Mouse (Mus musculus) spleen, adult 18-20 months (tissue): ENCODE data around the gene Cyp11a1.

Experiments
- DNase-seq, 2 experiments: peaks; one replicate each; pipeline ENCODE4 v3.0.0; 2022; ENCODE audit warnings: mixed read lengths in 2 of 2

Cyp11a1 gene

GRCm38 (mm10) chr9:58005753-58006461, at the start of gene Cyp11a1:
Gene Cyp11a1 (plus strand): TSS chr9:58006411.
- DNase-seq: no peak

GRCm38 (mm10) chr9:57956838-57957236, 49.4 kb upstream of the Cyp11a1 start:
- DNase-seq: peak in 1 of 2 experiments; percentile 30

GRCm38 (mm10) chr9:57958615-57959014, 47.6 kb upstream of the Cyp11a1 start:
- DNase-seq: no peak

GRCm38 (mm10) chr9:57959399-57959798, 46.8 kb upstream of the Cyp11a1 start:
- DNase-seq: no peak

GRCm38 (mm10) chr9:57959886-57960866, 46.0 kb upstream of the Cyp11a1 start:
- DNase-seq: no peak

GRCm38 (mm10) chr9:57961226-57961625, 45.0 kb upstream of the Cyp11a1 start:
- no peak for DNase-seq

- DNase-seq: no peak
Observed at GRCm38 (mm10) chr9:57961863-57962778, 44.1 kb upstream of the Cyp11a1 start.

- DNase-seq: no peak
Observed at GRCm38 (mm10) chr9:57963249-57963997, 42.8 kb upstream of the Cyp11a1 start.

GRCm38 (mm10) chr9:57963998-57964395, 42.2 kb upstream of the Cyp11a1 start:
- DNase-seq: no peak

GRCm38 (mm10) chr9:57964528-57965250, 41.5 kb upstream of the Cyp11a1 start:
- DNase-seq: no peak

GRCm38 (mm10) chr9:57965281-57966185, 40.7 kb upstream of the Cyp11a1 start:
- DNase-seq: no peak

- peak; percentile 31 to 34 for DNase-seq
Observed at GRCm38 (mm10) chr9:57967237-57967960, 38.8 kb upstream of the Cyp11a1 start.

- peak; percentile 33 to 37 for DNase-seq
Observed at GRCm38 (mm10) chr9:57968166-57968771, 37.9 kb upstream of the Cyp11a1 start.

GRCm38 (mm10) chr9:57968783-57969542, 37.2 kb upstream of the Cyp11a1 start:
- no peak for DNase-seq

GRCm38 (mm10) chr9:57969736-57970495, 36.3 kb upstream of the Cyp11a1 start:
- DNase-seq: no peak

- DNase-seq: no peak
Observed at GRCm38 (mm10) chr9:57971413-57971812, 34.8 kb upstream of the Cyp11a1 start.

- DNase-seq: peak; percentile 31 to 40
Observed at GRCm38 (mm10) chr9:57972141-57972591, 34.0 kb upstream of the Cyp11a1 start.
